Mouse (Mus musculus) layer of hippocampus, postnatal 10 days (tissue): Measurements from ENCODE around the gene Slc6a11. TPM values are rescaled to one million over a fixed set of nuclear protein-coding genes. Genes with fewer than 3 reads are reported as not detected.

Source experiments
- DNase-seq, 2 experiments: peaks; one replicate each; pipeline ENCODE4 v3.0.0; 2021; ENCODE audit warnings: low spot score in 2 of 2
- total RNA-seq, 2 experiments: library from RNA; stranded (reverse); gene quantifications; 2 replicates each; pipeline ENCODE4 v1.2.3; 2021

Gene Slc6a11
- total RNA-seq, 2 experiments from 2014 or later = 154 to 167 TPM

DNA sequence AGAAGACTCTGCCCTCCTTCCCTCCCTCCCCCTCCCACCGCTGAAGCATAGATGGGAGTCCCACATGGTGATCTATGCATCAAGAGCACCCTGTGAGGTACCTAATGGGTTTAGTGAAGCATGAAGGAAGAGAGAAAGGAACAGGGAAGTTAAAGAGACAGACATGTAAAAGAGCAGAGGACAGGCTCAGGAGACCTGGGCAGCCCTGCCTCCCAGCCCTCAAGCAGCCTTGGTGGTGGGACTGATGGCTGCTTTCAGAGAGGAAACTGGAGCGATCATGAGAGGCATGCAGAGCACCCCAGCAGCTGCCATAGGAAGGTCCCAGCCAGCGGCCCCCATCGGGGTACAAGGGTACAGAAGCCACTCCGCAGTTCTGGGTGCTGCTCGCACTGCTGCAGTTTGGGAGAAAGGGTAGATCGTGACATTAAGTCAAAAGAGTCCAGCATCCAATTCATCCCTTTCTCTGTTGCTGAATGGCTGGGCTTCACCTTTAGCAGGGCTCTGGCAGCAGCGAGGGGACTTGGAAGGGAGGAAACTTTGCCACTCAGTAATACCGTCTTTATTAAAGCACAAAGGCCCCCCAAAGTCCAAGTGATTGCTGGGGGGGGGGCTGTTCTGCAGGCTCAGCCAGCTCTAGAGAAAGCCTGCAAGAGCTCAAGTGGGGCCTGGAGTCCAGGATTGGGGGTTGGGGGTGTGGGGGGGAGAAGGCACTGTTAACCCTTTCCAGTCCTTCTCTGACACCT, 43.5 kb downstream of the Slc6a11 start:
- peak; percentile 31 to 59 for DNase-seq

DNA sequence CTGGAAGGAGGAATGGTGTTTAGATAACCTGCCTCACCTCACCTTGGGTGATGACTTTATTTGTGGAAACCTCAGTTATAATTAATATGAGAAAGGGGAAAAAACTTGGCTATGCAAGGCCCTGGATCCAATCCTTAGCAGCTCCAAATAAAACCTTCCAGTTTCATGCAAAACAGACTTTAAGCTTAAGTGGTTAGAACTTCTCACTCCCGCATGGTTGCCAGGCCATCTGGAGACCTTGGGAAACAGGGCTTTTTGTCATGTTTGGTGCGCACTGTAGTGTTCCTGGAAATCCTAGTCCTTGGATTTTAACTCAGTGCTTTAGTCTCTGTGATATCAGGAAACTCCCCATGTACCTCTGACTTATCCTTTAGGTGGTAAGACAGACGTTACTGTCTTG, 47.1 kb downstream of the Slc6a11 start:
- DNase-seq = no peak

DNA sequence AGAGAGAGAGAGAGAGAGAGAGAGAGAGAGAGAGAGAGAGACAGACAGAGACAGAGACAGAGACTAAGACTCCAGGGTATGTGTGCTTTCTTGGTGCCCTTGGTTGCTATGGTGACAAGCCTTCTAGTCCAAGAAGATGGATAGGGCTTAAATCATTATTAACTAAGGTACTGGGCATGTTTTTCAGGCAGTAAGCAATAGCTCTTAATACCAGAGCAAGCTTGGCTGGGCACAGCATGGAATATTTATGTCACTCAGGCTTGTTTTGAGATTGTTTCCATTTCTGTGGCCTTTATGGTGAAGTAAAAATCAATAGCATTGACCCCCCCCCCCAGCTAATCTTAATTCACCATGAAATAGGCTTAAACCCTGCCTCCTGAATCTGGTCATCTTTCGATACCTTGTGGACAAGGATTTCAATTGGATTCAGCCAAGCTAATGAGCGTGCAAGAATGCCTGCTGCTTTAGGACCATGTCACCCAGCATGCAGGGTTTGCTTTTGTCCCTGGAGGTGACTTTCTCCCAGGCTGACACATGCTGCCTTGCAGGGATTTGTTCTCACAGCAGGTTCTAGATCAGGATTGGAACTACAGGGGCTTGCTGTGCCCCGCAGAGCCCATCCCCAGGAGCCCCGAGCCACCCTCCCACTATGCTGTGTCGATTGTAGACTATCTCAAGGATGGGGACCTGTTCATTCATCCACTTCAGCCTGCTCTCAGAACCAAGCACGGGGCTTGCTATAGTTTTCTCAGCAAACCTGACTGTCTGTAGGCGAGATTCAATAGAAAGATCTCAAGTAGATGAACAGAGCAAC, 51.5 kb downstream of the Slc6a11 start:
- no peak for DNase-seq

DNA sequence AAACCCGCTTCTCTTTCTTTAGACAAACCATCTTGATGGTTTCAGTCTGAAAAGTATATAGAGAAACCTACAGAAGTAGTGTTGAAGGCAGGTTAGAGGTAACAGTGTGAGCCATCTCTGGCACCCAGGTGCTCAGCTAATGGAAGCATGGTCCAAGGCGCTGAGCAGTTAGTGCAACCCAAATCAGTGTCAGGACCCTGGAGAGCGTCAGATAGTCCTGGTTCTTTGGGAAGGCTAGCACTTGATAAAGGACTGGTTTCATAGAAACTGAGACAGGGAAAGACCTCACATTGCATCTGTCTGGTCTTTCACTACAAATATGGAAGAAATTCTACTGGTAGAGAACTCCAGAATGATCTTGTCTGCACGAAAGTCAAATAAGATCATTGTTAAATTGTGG, 56.1 kb downstream of the Slc6a11 start:
- DNase-seq = no peak

DNA sequence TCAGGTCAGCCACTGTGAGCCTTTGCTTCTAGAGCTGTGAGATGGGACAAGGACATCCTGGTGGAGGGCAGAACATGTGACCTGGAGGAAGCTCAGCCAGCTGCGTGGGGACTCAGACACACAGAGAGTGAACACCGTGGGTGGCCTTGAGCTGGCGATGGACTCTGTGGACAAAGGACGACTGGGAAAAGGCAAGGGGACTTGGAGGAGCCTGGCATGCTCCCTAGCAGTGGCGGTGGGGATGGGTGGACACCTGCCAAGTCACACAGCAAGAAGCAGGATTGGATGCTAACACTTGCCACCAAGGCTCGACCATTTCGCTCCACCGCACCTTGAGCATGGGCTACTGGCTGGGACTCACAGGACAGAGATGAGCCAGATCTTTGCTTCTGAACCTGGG, 57.8 kb downstream of the Slc6a11 start:
- peak; percentile 40 to 49 for DNase-seq

DNA sequence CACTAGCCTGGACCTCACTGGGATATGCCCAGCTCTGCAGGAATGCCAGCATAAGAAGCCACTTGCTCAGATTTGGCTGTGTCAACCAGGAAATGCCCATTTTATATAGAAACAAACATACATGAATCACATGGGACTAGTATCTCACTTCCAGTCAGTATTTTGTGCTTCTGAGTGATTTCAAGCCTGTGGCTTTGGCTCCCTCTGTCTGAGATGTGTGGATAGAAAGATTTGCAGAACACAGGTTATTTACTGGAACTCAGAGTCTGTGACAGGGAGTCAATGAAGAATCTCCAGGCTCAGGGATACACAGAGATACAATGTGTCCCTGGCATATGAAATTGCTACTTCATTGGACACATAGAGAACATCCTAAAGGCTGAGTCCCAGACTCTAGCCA, 65.0 kb downstream of the Slc6a11 start:
- no peak for DNase-seq

DNA sequence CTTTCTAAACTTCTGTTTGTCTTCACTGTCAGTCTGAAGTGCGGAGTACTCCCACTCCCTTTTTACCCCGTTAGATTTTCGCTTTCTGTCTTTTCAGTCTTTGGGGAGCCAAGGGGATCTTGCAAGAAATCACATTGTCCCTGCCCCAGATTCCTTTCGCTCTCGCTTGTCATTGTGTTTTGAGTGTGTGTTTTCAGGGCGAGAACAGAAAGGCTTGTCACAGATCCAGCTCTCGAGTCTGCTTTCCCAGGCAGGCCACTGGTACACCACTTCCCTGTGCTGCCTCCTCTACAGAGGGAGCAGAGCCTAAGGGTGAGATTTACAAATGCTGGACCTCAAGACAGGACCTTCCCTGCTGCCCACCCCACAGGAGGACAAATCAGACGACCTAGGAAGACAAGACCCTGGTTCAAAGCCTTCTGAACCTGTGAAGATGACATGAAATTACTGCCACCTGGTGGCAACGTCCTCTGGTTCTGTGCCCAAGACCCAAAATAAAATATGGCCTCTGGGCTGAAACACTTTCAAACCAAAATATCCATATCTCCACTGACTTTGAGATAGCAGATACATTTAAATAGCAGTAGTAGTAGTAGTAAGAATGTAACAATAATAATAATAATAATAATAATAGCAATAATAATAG, 68.3 kb downstream of the Slc6a11 start:
- DNase-seq = peak; percentile 39 to 43

DNA sequence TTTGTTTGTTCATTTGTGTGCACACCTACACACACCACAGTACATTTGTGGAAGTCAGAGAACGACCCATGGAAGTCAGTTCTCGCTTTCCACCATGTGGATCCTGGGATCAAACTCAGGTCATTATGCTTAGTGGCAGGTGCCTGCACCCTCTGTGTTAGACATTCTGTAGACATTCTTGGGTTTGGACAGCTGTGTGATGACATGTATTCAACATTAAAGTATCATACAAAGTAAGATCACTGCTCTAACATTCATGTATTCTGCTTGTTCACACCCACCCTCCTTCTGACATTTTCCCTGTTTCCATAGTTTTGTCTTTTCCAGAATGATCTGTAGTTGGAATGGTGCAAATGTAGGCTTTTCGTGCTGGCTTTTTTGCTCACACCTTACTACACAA, 73.5 kb downstream of the Slc6a11 start:
- no peak for DNase-seq

DNA sequence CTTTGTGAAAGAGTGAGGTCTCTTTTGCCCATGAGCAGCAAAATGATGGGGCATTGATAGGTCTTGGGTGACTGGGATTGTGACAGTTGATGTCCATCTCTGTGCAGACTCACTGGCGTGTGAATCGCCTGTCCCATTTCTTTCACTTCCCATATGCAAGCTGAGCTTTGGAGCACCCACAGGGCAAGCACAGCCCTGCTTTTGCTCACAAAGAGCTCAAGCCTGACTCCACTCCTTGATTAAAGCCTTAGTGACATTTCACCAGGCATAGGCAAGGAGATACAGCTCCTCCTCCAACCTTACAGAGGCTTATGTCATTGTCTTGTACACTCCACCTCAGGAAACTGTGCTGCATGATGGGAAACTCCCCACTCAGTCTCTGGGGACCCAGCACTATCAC, 77.3 kb downstream of the Slc6a11 start:
- no peak for DNase-seq

DNA sequence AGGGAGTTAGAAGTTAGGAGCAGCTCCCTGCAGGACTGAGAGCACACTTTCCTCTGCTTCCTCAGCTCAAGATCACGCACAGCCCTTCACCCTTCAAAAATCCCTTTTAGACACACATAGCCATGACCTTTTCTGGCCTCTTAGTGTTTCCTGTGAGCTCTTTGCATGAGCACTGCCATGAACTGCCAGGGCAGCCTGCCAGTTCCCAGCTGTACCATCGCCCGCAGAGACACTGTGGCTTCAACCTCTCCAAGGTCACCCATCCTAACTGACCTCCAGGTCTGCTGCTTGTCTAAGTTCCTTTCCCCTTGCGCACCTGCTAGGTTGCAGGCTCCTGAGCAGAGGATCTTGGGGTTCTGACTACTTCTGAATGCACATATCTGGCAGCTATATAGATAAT, 83.4 kb downstream of the Slc6a11 start:
- no peak for DNase-seq

DNA sequence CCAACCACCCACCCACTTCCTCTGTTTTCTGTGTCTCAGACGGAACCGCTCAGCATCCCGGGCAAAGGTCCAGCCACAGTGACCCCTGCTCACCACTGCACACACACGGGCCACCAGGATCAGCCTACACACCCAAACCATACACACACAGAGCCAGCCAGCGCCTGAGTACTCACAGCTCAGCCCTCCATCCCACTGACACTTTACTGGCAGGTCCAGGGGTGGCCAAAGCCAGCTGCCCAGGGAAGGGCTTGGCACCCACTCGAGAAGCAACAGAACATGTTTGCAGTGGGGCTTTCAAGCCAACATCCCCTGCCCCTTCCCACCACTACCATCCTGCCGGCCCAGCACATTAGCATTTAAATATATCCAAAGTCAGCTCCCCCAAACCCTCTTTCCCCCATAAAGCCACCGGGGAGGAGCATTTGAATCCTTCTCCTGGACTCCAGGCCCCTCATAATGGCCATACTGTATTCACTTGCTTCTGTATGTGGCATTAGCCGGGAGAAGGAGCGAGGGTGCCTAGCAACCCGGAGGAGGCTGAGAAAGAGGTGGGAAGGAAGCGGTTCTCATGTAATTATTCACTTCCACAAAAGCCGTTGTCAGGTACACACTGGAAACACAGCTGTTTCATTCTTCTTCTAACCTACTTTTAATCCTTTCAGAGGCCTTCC, 85.8 kb downstream of the Slc6a11 start:
- peak in 1 of 2 experiments; percentile 55 for DNase-seq

DNA sequence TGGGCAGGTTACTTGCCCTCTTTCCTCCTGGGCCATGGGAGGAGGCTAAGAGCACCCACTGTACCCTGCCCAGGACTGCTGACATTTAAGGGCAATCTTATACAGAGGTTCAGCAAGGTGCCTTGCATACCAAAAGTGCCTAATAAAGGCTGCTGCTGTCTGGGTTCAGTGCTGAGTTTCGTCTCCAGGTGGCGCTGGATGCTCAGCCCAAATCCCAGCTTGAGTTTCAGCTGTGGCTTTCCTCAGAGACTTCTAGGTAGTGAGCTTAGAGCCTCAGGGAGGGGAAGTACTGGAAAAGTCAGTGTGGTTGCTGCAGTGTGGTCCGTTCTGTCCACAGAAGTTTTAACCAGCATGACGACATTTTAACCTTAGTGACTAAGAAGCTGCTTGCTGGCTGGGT, 93.4 kb downstream of the Slc6a11 start:
- DNase-seq = peak; percentile 58 to 69

DNA sequence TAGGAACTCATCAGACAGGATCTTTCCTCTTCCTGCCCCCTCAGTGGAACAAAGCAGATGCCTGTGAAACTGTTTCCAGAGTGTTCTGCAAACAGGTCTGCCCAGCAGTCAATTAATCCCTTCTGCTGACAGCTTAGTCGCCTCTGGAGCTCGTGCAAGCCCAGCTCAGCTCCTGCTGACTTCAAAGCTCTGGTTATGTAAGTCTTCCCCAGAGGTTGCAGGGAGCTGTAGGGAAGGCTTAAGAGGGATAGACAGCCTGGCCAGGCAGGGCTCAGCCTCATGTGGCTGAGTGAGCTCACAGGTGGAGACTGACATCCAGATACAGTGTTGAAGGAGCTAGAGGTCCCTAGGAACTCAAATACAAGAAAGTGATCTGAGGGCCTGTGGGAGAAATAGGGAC, 96.3 kb downstream of the Slc6a11 start:
- no peak for DNase-seq

DNA sequence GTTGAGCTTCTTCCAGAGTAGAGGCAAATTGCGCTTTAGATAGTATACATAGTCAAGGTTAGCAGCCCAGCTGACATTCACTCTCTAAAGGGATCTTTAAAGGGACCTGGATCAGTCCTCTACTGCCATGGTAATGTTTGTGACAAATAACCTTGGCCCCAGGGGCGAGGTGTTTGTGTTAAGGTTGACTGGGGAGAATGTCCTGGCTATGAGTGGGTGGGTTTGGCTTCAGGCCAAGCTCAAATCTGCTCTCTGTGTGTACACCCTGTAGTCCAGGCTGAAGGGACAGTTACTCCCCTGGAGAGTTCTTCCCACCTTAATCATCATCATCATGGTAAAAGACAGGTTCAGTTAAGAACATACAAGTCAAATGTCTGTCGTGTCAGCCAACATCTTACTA, 97.2 kb downstream of the Slc6a11 start:
- DNase-seq = no peak

DNA sequence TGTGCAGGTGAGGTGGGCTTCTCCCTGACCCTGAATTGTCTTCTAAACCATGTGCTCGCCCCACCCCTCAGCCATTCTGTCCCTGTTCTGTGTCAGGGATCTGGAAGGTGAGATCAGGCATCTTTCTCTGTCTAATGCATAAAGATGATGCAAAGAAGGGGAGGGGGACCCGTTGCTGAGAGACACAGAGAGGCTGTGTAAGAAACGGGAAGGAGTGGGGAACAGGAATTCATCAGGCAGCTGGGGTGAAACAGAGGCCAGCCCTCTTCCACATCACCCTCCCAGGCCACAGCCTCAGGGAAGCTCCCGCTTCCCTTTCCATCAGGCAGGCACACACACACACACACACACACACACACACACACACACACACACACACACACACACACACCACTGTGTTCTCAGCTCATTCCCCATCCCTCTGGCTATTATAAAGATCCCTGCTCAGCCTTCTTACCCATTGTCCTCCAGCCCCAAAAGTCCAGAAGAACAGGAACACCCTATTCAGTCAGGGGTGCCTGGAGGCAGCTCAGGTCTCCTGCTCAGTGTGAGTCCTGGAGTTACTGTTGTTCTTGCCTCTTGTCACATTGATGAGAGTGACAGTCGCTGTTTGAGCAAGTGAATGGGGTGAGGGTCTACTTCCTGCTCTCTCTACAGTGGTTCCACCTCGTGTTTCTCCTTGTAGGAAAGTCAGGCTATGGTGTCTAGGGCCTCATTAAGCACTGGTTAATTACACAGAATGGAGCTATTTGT, 108.0 kb downstream of the Slc6a11 start:
- no peak for DNase-seq

DNA sequence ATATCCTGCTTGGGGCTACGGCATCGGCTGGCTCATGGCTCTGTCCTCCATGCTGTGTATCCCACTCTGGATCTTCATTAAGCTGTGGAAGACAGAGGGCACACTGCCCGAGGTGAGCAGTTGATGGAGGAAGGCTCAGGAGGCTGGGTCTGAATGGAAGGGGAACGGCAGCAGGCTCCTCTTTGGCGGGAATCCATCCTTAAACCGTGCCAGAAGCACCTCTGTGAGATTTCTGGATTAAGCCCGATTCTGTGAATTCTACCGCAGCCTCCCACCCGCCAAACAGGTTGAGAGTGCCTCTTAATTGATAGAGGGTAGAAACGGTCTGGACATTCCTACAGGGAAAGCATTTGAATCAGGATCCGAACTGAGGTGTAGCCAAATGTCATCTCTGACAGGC, 114.6 kb downstream of the Slc6a11 start:
- DNase-seq = no peak

DNA sequence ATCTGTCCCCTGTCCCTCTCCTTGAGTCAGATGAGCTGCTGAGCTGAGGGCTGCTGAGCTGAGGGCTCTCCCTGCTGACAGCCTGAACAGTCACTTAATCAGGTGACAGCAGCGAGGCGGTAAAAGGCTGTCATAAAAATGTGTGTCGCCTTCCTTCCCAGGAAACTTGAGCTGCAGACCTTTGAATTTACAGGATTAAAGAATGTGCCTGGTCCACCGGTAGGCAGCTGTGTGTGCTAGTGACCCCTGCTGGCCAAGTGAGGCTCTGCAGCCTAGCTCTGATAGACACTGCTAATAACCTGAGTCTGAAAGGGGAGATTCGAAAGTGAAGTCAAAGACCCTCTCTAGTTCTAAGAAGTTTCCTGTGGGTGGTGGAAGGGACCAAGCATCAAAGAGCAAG, 119.3 kb downstream of the Slc6a11 start:
- DNase-seq = peak; percentile 86

DNA sequence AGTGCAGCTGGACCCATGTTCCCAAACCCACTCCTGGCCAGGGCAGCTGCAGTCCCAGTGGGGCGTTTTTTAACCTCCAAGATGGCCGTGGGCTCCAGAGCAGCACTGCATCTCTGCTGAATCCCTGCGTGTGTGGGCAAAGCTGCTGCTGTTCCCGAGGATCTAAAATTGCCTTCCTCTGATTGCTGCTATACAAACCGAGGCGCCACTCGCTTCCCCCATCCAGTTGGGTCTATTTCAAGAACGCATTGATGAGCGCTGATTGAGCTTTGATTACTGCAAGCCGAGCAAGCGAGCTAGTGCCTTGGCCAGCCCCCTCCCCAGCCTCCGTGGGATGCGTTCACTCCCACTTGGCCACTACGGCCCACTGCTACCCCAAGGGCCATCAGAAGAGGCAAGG, 123.9 kb downstream of the Slc6a11 start:
- peak; percentile 23 to 49 for DNase-seq

DNA sequence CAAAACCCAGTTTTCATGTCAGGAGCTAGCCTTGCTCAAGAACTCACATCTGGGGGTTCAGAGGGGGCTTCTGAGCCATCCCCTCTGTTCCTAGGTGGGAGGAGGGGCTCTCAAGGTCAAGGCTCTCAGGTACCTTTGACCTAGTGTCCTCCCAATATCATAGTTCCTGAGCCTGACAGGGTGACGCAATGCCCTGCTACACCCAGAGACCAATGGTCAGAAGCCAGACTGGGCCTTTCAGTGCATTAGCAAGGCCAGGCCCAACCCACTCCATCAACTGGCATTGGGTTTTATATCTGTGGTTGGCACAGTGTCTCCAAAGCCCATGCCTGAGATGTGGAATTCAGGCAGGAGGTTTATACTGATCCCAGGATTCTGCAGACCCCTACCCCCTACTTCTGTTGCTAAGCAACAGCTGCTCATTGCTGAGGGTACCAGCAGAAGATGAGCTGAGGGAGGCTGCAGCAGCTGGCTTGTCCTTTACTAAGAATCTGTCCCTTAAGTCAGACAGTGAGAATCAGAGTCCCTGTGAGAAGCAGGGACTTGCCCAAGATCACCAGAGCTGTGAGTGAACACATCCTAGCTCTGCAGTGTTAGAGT, 126.8 kb downstream of the Slc6a11 start:
- no peak for DNase-seq

DNA sequence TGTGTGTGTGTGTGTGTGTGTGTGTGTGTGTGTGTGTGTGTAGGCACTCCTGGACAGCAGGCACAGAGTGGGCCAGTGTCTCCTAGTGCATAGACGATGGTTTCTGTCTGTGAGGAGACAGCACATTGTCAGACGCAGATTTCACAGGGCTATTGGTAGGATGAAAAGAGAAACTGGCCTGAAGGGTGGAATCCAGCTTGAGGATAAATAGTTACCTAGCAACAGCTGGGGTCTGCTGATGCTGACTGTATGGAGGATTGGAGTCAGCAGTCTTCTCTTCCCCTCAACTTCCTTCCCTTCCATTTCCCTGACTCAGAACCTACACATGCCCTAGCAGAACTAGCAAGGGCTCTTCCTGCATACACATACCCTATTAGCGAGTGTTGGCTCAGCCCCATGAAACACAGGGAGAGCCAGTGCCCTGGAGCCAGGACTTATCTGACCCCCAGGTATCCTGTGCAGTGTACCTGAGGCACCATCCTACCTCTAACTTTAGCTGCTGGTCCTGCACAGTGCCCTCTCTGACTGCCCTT, 127.7 kb downstream of the Slc6a11 start:
- no peak for DNase-seq
